Mouse (Mus musculus) cerebellum, adult 2 months (tissue): ENCODE data around the gene 4931428L18Rik. TPM values are rescaled to one million over a fixed set of nuclear protein-coding genes. Genes with fewer than 3 reads are reported as not detected.

Experiments used
- DNase-seq, 2 experiments: peaks; one replicate each; pipeline ENCODE4 v3.0.0; 2021
- H3K27ac ChIP-seq: fragments of 200-500 bp; 2 replicates; pipeline ENCODE4 v1.5.1; 2012; ENCODE audit warnings: low read length, control low read depth, inconsistent platforms; ENCODE audit not compliant: insufficient read depth
- H3K27me3 ChIP-seq: fragments of 200-500 bp; 2 replicates; pipeline ENCODE4 v1.6.1; 2012; ENCODE audit warnings: inconsistent platforms, mild to moderate bottlenecking, low read length, moderate library complexity; ENCODE audit not compliant: control insufficient read depth, insufficient read depth
- H3K4me1 ChIP-seq: fragments of 200-500 bp; 2 replicates; pipeline ENCODE4 v1.6.1; 2011; ENCODE audit warnings: low read length; ENCODE audit not compliant: control insufficient read depth, insufficient read depth
- H3K4me3 ChIP-seq: fragments of 200-500 bp; replicated peaks from 2 replicates; pipeline ENCODE3; 2011; ENCODE audit warnings: mild to moderate bottlenecking, low read depth, low read length, control low read depth; ENCODE audit not compliant: insufficient read depth
- CTCF ChIP-seq: fragments of 200-500 bp; IDR thresholded peaks from 2 replicates; pipeline ENCODE4 v1.5.1; 2011; ENCODE audit warnings: low read depth, mild to moderate bottlenecking, control low read depth, low read length, moderate library complexity, borderline replicate concordance; ENCODE audit not compliant: insufficient read depth
- POLR2A ChIP-seq: fragments of 200-500 bp; IDR thresholded peaks from 2 replicates; pipeline ENCODE4 v1.6.1; 2011; ENCODE audit warnings: low read length, control low read depth, borderline replicate concordance; ENCODE audit not compliant: insufficient read depth
- WGBS: fragments of 180-500 bp; shearing (Covaris S2); methylation state at CpG from one replicate; pipeline ENCODE4 v1.1.7; 2018; 5-methylcytosine and 5-hydroxymethylcytosine counted together
- polyA plus RNA-seq: library from polyadenylated mRNA; depleted of rRNA; stranded (reverse); fragments of >200 nt; gene quantifications from 2 replicates; pipeline ENCODE4 v1.2.3, GENCODE M21; 2012

The 4931428L18Rik gene
- polyA plus RNA-seq, 1 experiment, result not detected

DNA sequence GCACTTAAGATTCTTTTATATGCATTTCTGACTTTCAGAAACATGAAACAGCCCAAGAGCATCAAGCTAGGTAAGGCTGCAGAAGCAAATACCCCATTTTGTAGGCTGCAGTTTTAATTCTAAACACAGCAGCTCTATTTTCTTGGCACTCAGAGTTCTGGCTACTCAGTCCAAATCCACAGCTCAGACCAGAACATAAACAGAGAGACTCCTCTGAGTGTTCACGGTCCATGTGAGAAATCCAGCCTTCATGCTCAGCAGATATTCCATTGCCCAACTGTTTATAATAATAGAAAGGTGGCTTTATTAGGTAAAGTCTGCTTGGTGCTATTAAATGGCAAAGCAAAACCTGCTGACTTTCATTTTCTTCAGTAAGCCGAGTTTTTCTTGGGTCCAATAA lies 120.2 kb downstream of the 4931428L18Rik start:
- no peak overlapping the region for H3K4me3 ChIP-seq
- H3K27me3 ChIP-seq, result no peaks in the 10 kb centered on the region
- H3K4me1 ChIP-seq, result peaks cover 3% of the 10 kb centered on the region; the same call in 1 of the 2 replicates
- no peak overlapping the region for H3K27ac ChIP-seq
- WGBS, result 47% methylated on average over 2 of the region's 2 CpGs
- TF ChIP-seq CTCF, result no peak
- TF ChIP-seq POLR2A, result no peak
- DNase-seq, result no peak

GRCm38 (mm10) chr1:31097208-31097607 lies 125.3 kb downstream of the 4931428L18Rik start:
- H3K27me3 ChIP-seq, result no peaks in the 10 kb centered on the region
- H3K4me3 ChIP-seq, result no peak overlapping the region
- 90% methylated on average over 3 of the region's 3 CpGs for WGBS
- TF ChIP-seq CTCF, result no peak
- no peak for TF ChIP-seq POLR2A
- DNase-seq, result no peak
- H3K27ac ChIP-seq, result no peak overlapping the region
- H3K4me1 ChIP-seq, result no peaks in the 10 kb centered on the region

DNA sequence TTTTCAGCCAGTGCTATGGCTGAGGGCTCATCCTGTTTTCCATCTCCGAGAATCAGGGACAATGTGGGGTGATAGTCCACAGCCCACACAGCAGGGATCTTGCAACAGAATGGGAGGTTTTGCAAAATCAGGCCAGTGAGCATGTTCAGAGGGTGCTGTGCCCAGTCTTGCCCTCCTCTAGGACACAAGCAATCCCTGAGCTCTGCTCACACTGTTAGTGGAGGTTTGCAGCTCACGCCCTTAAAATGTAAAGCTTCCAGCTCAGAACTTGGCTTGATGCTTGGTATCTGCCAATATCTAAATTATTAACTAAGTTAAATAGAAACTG lies 126.1 kb downstream of the 4931428L18Rik start:
- TF ChIP-seq POLR2A (no peak), CTCF (no peak)
- Histone ChIP-seq H3K4me1 (no peaks in the 10 kb centered on the region), H3K27me3 (no peaks in the 10 kb centered on the region), H3K27ac (no peak overlapping the region), H3K4me3 (no peak overlapping the region)
- 45% methylated on average over 2 of the region's 2 CpGs for WGBS
- DNase-seq, result no peak

GRCm38 (mm10) chr1:31095706-31096465 lies 126.6 kb downstream of the 4931428L18Rik start:
- no peak for TF ChIP-seq POLR2A
- no peak for TF ChIP-seq CTCF
- H3K4me1 ChIP-seq, result no peaks in the 10 kb centered on the region
- no peak overlapping the region for H3K4me3 ChIP-seq
- WGBS, result 76% methylated on average over 5 of the region's 5 CpGs
- no peak overlapping the region for H3K27ac ChIP-seq
- peak in 1 of 2 experiments; percentile 14 for DNase-seq
- no peaks in the 10 kb centered on the region for H3K27me3 ChIP-seq

DNA sequence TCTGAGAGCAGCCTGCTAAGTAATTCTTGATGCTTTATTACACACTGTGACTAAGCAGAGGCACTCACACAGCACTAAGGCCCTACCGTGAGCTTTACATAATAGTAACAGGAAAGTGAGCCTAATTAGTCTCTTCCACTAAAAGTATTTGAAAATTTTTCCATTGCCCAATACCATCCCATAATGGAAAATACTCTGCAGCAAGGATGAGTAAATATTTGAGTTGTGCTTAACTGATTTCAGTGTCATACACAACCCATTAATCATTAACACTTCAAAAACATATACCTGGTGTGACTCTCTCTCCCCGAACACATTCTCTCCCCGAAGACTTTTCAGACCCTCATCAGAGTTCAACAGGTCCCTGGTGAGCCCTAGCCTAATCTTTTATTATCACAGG lies 127.7 kb downstream of the 4931428L18Rik start:
- H3K27ac ChIP-seq, result no peak overlapping the region
- no peaks in the 10 kb centered on the region for H3K4me1 ChIP-seq
- no peak for TF ChIP-seq POLR2A
- no peak for TF ChIP-seq CTCF
- DNase-seq, result no peak
- WGBS, result 91% methylated on average over 3 of the region's 3 CpGs
- H3K4me3 ChIP-seq, result no peak overlapping the region
- no peaks in the 10 kb centered on the region for H3K27me3 ChIP-seq

GRCm38 (mm10) chr1:31093939-31094338 lies 128.5 kb downstream of the 4931428L18Rik start:
- TF ChIP-seq CTCF, result no peak
- TF ChIP-seq POLR2A, result no peak
- H3K27ac ChIP-seq, result no peak overlapping the region

GRCm38 (mm10) chr1:31088686-31089085 lies 133.8 kb downstream of the 4931428L18Rik start:
- 90% methylated on average over 4 of the region's 4 CpGs for WGBS
- no peaks in the 10 kb centered on the region for H3K4me1 ChIP-seq
- no peaks in the 10 kb centered on the region for H3K27me3 ChIP-seq
- H3K4me3 ChIP-seq, result no peak overlapping the region
- no peak overlapping the region for H3K27ac ChIP-seq
- TF ChIP-seq CTCF, result no peak
- no peak for TF ChIP-seq POLR2A
- DNase-seq, result no peak

More at GRCm38 (mm10) chr1:31093939-31094338, 128.5 kb downstream of the 4931428L18Rik start:
- no peak for DNase-seq
- no peaks in the 10 kb centered on the region for H3K4me1 ChIP-seq
- 53% methylated on average over 1 of the region's 1 CpGs for WGBS
- H3K27me3 ChIP-seq, result no peaks in the 10 kb centered on the region
- no peak overlapping the region for H3K4me3 ChIP-seq
